Mouse (Mus musculus) liver, postnatal 0 days (tissue): ENCODE data around the gene Lsm12.

ENCODE experiments used
- CTCF ChIP-seq: sonication (generic); IDR thresholded peaks from 2 replicates; pipeline ENCODE4 v1.5.1; 2016; ENCODE audit warnings: antibody characterized with exemption, low read depth
- EP300 ChIP-seq: IDR thresholded peaks from 2 replicates; pipeline ENCODE4 v1.6.1; 2016; ENCODE audit warnings: antibody characterized with exemption, low read depth, mild to moderate bottlenecking

- no peak for TF ChIP-seq EP300
- no peak for TF ChIP-seq CTCF
These were observed 29.5 kb upstream of the Lsm12 start for GRCm38 (mm10) chr11:102214430-102215156.
